Mouse (Mus musculus): ENCODE results near the gene Fam160a1.

Fam160a1 gene

DNA sequence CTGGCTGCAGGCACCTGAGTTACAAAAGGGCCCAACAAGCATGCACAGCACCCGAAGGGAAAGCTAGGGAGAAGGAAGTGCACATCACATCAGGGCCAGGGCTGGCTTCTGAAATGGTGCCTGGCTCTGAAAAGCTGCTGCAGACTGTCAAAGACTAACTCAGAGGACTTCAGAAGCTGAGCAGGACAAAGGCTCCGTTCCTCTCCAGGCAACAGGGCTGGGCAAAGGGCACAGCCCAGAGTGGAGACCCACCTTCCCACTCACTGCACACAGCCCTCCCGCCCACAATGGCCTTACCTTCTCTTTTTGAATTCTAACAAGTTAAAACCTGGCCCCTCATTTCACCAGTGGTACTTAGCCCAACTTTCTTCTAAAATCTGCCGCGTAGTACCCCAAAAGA lies 153.3 kb downstream of the Fam160a1 start:
- no peak for DNase-seq (ENCODE audit: low read depth, low spot score)
- H3K36me3 ChIP-seq (ENCODE audit: control insufficient read depth, insufficient read depth, low read length, poor library complexity, severe bottlenecking) = no peaks in the 10 kb centered on the region
- H3K27me3 ChIP-seq (ENCODE audit: control insufficient read depth, insufficient read depth, low read length, poor library complexity, severe bottlenecking) = no peaks in the 10 kb centered on the region

DNA sequence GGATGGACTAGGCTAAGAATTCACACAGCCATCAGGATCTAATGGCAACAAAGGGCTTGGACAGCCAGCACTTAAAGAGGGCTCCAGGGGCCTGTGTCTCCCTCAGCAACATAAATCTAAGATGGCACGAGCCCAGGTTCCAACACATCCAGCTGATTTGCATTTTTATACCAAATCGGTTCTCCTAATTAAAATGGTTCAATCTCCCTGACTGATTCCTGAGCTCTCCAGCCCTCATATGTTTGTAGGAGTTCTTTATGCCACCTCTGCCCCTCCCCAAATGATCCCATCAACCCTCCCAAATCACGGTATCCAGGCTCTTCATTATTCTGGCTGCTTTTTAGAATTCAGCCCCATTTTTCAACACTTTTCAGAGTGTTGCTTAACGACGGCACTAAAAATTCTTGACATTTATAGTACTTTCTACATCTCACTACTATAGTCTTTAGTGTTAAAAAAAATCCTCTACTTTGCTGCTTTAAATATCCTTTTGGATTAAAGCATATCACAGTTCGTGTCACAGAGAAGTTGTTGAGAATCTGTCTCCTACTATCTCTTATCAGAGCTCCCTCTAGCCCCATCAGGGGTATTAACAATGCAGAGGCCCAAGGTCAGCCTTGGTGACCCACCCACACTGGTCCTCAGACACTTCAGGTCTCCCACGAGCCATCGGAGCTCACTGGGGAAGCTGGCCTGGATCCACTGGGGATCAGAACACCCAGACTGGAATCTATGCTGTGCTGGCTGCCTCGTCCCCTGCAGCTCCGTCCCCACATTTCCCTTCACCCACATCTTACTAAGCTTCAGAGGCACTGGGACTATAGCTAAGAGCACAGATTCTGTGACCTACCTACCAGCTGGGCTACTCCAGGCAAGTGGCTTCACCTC lies 154.9 kb downstream of the Fam160a1 start:
- no peak for DNase-seq (ENCODE audit: low read depth, low spot score)
- Histone ChIP-seq H3K27me3 (ENCODE audit: control insufficient read depth, insufficient read depth, low read length, poor library complexity, severe bottlenecking) (no peaks in the 10 kb centered on the region), H3K36me3 (ENCODE audit: control insufficient read depth, insufficient read depth, low read length, poor library complexity, severe bottlenecking) (no peaks in the 10 kb centered on the region)

DNA sequence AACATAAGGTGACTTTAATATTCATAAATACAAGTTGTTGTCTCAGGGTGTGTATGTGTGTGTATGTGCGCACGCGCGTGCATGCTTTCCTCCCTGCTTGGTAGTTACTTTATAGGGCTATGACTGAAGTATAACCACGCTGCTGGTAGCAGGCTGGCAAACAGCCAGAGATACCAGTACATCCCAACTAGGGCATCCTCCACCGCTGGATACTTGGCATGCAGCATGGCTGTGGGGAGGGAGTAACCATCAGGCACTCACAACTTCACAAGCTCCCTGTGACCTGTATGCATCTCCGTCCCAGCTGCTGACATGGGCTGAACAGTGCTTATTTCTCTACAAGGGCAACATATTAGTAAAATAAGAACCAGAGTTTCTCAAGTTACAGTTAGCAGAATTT lies 157.4 kb downstream of the Fam160a1 start:
- no peak for DNase-seq (ENCODE audit: low read depth, low spot score)

DNA sequence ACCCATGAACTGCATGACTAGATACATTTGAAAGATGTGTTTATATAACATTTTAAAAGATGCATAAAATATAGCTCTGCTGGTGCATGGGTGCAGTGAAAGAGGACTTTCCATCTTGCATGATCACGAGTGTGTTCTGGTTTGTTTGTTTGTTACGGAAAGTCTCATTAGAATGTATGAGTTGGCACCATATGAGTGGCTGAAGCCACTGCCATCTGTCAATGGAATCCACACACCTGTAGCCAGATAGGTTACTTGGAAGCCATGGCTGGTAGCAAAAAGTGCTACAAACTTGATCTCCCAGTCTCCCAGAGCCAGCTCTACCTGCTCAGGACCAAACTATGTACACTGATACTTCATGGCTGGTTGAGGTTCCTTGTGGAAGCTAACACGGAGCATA lies 161.6 kb downstream of the Fam160a1 start:
- DNase-seq (ENCODE audit: low read depth, low spot score) = no peak
- Histone ChIP-seq H3K27me3 (ENCODE audit: control insufficient read depth, insufficient read depth, low read length, poor library complexity, severe bottlenecking) (no peaks in the 10 kb centered on the region), H3K36me3 (ENCODE audit: control insufficient read depth, insufficient read depth, low read length, poor library complexity, severe bottlenecking) (peaks cover 1% of the 10 kb centered on the region; the same call in 1 of the 2 replicates)

More for the DNA sequence above, 157.4 kb downstream of the Fam160a1 start:
- Histone ChIP-seq H3K27me3 (ENCODE audit: control insufficient read depth, insufficient read depth, low read length, poor library complexity, severe bottlenecking) (no peaks in the 10 kb centered on the region), H3K36me3 (ENCODE audit: control insufficient read depth, insufficient read depth, low read length, poor library complexity, severe bottlenecking) (no peaks in the 10 kb centered on the region)

DNA sequence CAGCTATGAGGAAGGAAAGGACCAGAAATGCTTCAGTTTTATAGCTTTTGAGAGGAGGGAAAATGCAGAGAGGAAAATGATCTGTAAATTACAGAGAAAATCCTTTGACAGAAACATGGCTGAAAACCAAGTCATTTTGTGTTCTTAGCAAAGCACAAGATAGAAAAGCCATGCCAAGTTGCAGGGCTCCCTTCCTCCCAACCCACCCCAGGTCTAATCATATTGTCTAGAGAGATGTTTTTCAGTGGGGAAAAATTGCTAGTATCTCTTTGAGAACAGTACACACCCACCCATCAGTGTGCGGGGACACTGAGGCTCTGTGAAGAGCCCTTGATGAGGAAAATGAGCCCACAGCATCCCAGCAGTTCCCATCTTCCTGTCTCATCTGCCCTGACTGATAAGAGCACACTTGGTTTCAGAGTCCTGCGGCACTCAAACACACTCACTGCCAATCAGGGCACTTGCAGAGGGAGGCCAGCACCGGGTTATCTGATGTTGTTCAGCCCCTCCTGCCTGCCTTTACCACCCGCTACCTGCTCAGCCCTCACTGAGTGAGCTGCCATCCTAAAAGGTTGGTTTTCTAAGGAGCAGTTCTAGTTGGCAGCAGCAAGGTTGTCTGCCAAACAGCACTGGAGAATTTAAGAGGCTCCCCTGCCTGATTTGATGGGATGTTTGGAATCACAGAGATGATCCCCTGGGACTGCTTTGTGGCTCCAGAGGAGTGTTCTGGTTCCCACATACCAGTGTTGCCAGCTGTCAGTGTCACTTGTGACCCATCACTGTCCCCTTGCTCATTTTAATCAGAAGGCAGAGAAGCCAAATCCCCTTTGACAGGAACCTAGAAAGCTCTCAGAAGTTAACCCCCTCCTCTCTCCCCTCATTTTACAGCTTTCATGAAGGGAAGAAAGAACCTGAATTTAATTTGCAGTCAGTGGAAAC lies 164.1 kb downstream of the Fam160a1 start:
- H3K27me3 ChIP-seq (ENCODE audit: control insufficient read depth, insufficient read depth, low read length, poor library complexity, severe bottlenecking) = no peaks in the 10 kb centered on the region
- no peak for DNase-seq (ENCODE audit: low read depth, low spot score)
- peaks cover 1% of the 10 kb centered on the region; the same call in 1 of the 2 replicates for H3K36me3 ChIP-seq (ENCODE audit: control insufficient read depth, insufficient read depth, low read length, poor library complexity, severe bottlenecking)

DNA sequence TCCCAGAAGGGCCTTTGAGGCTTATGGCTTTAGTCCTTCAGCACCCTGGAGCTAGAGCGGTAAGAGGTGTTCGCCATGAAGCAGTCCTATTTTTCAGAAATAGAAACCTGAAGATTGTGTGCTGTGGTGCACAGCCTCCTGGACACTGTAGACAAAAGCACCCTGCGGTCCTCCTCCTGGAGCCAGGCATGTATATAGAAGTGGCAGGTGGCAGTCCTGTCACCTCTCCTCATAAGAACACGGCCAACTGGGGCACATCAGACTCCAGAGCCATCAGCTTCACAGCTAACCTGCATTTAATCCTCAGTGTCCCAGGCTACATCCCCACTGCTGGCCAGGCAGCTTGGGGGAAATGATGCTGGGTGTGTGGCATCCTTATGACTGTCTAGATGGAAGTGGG lies 167.9 kb downstream of the Fam160a1 start:
- no peak for DNase-seq (ENCODE audit: low read depth, low spot score)
- Histone ChIP-seq H3K27me3 (ENCODE audit: control insufficient read depth, insufficient read depth, low read length, poor library complexity, severe bottlenecking) (no peaks in the 10 kb centered on the region), H3K36me3 (ENCODE audit: control insufficient read depth, insufficient read depth, low read length, poor library complexity, severe bottlenecking) (peaks cover 1% of the 10 kb centered on the region; the same call in 1 of the 2 replicates)

DNA sequence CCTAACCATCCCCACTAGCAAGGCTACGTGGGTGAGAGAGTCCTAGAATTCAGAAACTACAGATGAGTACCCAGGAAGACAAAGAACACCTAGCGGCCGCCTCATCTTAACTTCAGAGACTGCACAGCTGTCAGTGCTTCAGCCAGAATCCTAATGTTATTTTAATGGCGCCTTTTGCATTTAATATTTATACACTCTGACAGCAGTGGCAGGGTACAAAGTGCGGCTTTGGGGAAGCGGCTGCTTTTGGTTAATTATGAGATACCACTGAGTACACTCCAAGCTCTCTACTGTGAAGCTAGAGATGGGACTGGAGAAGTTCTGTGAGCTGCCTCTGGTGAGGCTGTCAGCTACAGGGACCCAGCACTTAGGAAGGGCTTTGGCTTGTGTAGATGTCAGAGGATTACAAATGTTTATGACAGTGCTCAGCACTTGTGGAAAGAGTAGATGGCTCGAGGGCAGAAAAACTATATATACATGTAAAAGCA lies 171.5 kb downstream of the Fam160a1 start:
- H3K27me3 ChIP-seq (ENCODE audit: control insufficient read depth, insufficient read depth, low read length, poor library complexity, severe bottlenecking) = no peaks in the 10 kb centered on the region
- no peak for DNase-seq (ENCODE audit: low read depth, low spot score)
- H3K36me3 ChIP-seq (ENCODE audit: control insufficient read depth, insufficient read depth, low read length, poor library complexity, severe bottlenecking) = no peaks in the 10 kb centered on the region

DNA sequence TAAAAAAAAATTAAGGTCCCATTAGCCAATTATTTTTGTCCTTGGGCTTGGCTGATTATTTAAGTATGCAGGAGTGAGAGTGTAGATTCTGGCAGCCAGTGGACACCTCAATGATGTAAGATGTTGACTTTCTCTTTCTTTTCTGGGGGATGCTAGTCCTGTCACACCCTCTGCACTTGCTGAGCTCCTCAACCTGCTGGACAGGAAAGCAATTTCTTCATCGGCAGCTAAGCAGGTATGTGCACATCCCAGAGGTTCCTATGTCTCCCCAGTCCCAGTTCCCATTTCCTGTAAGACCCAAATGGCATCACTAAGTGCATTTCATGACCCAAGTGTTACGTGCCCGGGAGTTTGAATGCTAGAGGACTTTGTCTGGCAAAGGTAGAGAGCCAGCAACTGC lies 172.3 kb downstream of the Fam160a1 start:
- no peaks in the 10 kb centered on the region for H3K27me3 ChIP-seq (ENCODE audit: control insufficient read depth, insufficient read depth, low read length, poor library complexity, severe bottlenecking)
- H3K36me3 ChIP-seq (ENCODE audit: control insufficient read depth, insufficient read depth, low read length, poor library complexity, severe bottlenecking) = no peaks in the 10 kb centered on the region
- DNase-seq (ENCODE audit: low read depth, low spot score) = no peak

DNA sequence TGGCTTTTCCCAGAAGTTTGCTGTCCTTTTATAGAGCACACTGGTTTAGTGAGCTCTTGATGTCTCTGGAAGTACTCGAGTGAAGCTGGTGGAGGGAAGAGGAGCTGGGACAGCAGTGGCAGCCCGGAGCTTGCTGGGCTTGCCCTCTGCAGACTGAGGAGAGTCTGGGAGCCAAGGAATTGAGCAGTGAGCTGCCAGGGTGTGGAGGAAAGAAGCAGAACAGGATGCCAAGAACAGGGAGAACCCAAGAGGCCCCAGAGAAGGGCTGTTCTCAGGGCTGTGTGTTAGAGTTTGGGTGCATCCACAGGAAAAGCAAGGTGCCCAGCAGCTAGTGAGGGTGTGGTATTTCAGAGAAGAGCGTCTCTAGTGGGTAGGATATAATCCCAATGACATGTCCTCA lies 175.3 kb downstream of the Fam160a1 start:
- H3K27me3 ChIP-seq (ENCODE audit: control insufficient read depth, insufficient read depth, low read length, poor library complexity, severe bottlenecking) = no peaks in the 10 kb centered on the region
- DNase-seq (ENCODE audit: low read depth, low spot score) = no peak
- H3K36me3 ChIP-seq (ENCODE audit: control insufficient read depth, insufficient read depth, low read length, poor library complexity, severe bottlenecking) = no peaks in the 10 kb centered on the region

DNA sequence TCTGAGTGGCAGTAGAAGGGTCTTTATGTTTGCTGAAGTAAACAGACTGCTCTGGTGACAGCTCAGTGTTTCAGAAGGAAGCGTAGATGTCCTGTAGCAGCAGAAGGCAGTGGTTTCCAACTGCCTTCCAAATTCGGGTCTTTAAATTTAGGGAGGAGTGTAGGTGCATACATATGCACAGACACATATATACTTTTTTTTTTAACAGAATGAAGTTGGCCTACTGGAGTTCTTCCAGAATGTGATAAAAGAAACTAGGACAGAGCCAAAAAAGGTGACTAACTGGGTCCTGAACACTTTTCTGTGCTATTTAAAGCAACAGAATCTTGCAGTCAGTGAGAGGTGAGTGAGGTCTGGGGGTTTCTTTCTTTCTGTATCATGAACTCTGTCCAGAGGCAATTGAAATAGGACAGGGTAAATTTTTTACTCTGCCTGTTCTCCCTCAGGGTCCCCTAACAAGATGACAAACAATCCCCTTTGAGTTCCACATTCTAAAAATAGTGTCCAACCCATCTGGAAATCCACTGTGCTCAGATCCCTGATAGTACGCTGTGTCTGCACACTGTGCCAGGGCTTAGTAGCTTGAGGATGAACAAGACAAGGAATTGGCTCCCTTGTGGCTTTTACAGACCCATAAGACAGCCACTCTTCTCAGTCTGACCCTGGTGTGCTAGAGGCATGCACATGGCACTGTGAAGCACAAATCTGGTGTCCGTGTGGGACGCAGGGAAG lies 180.2 kb downstream of the Fam160a1 start:
- no peak for DNase-seq (ENCODE audit: low read depth, low spot score)
- Histone ChIP-seq H3K36me3 (ENCODE audit: control insufficient read depth, insufficient read depth, low read length, poor library complexity, severe bottlenecking) (no peaks in the 10 kb centered on the region), H3K27me3 (ENCODE audit: control insufficient read depth, insufficient read depth, low read length, poor library complexity, severe bottlenecking) (no peaks in the 10 kb centered on the region)

DNA sequence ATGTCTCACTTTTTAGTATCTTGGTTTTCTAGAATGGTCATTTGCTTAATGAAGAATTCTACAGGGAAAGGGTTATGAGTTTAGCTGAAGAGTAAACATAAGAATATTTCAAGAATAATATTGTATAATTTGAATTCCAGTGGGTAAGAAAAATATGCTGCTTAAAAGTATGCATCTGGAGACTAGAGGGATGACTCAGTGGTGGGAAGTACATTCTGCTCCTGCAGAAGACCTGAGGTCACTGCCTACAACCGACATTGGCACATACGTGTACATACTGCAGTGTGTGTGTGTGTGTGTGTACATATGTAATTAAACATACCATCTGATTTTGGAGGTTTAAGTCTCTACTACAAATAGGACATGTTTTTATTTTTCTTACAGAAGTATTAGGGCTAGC lies 181.5 kb downstream of the Fam160a1 start:
- H3K36me3 ChIP-seq (ENCODE audit: control insufficient read depth, insufficient read depth, low read length, poor library complexity, severe bottlenecking) = no peaks in the 10 kb centered on the region
- no peaks in the 10 kb centered on the region for H3K27me3 ChIP-seq (ENCODE audit: control insufficient read depth, insufficient read depth, low read length, poor library complexity, severe bottlenecking)
- no peak for DNase-seq (ENCODE audit: low read depth, low spot score)

DNA sequence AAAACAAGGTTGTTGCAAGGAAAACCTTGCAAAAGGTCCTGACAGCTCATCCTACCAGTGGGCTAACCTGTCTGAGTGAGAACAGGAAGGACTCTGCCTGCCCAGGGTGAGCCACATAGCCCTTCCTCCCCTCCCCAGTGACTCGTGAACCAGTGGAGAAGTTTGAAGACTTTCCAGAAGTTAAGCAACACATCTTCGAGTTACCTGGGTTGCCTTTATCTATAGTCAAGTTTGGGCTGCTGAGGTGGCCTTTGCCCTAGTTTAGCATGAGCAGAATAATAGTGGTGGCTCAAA lies 182.0 kb downstream of the Fam160a1 start:
- Histone ChIP-seq H3K36me3 (ENCODE audit: control insufficient read depth, insufficient read depth, low read length, poor library complexity, severe bottlenecking) (no peaks in the 10 kb centered on the region), H3K27me3 (ENCODE audit: control insufficient read depth, insufficient read depth, low read length, poor library complexity, severe bottlenecking) (no peaks in the 10 kb centered on the region)
- no peak for DNase-seq (ENCODE audit: low read depth, low spot score)

DNA sequence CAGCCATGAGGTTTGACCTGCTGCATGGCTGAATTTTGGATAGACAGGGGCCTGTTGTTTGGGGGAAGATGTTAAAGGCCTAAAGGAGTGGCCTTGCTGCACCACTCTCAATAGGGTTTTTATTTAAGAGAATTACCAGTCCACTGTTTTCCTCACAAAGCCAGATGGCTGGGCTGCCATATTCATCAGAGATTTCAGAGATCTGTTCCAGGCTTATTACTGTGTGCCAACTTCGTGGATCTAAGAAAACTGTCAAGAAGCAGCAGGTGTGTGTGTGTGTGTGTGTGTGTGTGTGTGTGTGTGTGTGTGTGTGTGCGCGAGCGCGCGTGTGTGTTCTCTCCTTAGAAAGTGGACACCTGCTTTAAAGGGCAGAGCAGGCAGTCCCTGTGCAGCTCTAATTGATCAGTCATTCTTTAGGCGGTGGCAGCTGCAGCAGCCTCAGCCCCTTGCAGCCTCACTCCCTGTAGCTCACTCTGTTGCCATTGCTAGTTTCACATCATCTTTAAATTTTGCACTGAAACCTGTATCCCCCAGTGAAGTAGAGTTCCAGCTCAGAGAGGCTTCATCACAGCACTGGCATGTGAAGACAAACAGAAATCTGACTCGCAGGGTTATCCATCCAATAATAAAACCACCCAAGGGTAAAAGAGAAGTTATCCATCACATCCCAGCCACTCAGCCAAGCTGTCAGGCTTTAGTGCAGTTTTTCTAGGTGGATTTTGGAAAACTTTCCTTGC lies 182.5 kb downstream of the Fam160a1 start:
- Histone ChIP-seq H3K36me3 (ENCODE audit: control insufficient read depth, insufficient read depth, low read length, poor library complexity, severe bottlenecking) (no peaks in the 10 kb centered on the region), H3K27me3 (ENCODE audit: control insufficient read depth, insufficient read depth, low read length, poor library complexity, severe bottlenecking) (no peaks in the 10 kb centered on the region)
- no peak for DNase-seq (ENCODE audit: low read depth, low spot score)

DNA sequence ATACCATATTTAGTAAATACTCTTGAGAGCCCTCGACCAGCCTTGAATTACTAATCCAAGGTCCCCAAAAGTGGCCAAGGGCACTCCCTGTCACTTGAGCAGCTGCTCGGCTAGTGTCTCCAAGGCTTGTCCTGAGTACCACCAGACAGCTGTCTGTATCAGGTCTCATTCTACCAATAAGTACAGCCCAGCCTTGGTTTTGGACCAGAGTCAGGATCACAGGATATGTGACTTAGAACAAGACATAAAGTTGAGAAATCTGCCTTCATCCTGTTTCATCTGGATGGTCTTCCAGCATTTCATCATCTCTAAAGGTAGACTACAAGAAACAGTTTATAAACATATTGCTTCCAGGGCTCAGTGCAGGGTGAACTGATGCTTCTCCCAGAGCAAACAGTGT lies 183.4 kb downstream of the Fam160a1 start:
- DNase-seq (ENCODE audit: low read depth, low spot score) = no peak
- H3K36me3 ChIP-seq (ENCODE audit: control insufficient read depth, insufficient read depth, low read length, poor library complexity, severe bottlenecking) = no peaks in the 10 kb centered on the region
- no peaks in the 10 kb centered on the region for H3K27me3 ChIP-seq (ENCODE audit: control insufficient read depth, insufficient read depth, low read length, poor library complexity, severe bottlenecking)
